ENCODE assay signal across 8 mouse cellular contexts in genomic region chr1:36545845-36546600, GRCm38 (mm10). TPM values are rescaled to one million over a fixed set of nuclear protein-coding genes. Genes with fewer than 3 reads are reported as not detected.
DNase-seq lines count a peak whose midpoint lies in the region; ATAC-seq and TF ChIP-seq lines count a peak whose summit lies in the region.

No protein-coding gene starts in this region.

- no peaks in the 10 kb centered on the region for H3K79me2 ChIP-seq in heart, adult 2 months (replicated peaks; ENCODE audit: control insufficient read depth, insufficient read depth, low read length)

- H3K9ac ChIP-seq in heart, adult 2 months (ENCODE audit: low read depth, low read length) = peak overlapping the region; percentile 9; the same call in 1 of the 2 replicates
- peak overlapping the region; percentile 66 for H3K9ac ChIP-seq in ES-Bruce4 (ENCODE audit: low read depth, poor library complexity, severe bottlenecking)
- H3K9ac ChIP-seq in forebrain, embryonic 13.5 days = peak overlapping the region; percentile 81; the same call in 1 of the 2 replicates
- H3K9ac ChIP-seq in liver, embryonic 11.5 days (ENCODE audit: low read depth, low read length) = peak overlapping the region; percentile 75
- peak overlapping the region; percentile 43; the same call in 1 of the 2 replicates for H3K9ac ChIP-seq in stomach, embryonic 14.5 days (replicated peaks; ENCODE audit: low read depth, low read length)

- DNase-seq in heart, adult 2 months = peak in 1 of 2 experiments; percentile 42
- no peak for DNase-seq in heart, postnatal 14 days
- DNase-seq in liver, embryonic 11.5 days (ENCODE audit: low spot score) = no peak
- DNase-seq in right cerebral cortex, postnatal 14 days = no peak
- no peak for DNase-seq in layer of hippocampus, adult 8-10 months (ENCODE audit: low spot score in 2 of 2)

- H3K4me3 ChIP-seq in heart, adult 2 months = peak overlapping the region; percentile 76
- H3K4me3 ChIP-seq in ES-Bruce4 (ENCODE audit: low read depth, low read length) = peak overlapping the region; percentile 94
- peak overlapping the region; percentile 63 for H3K4me3 ChIP-seq in forebrain, embryonic 13.5 days
- peak overlapping the region; percentile 76 for H3K4me3 ChIP-seq in liver, embryonic 11.5 days (ENCODE audit: low read depth, low read length)
- peak overlapping the region; percentile 62 for H3K4me3 ChIP-seq in stomach, embryonic 14.5 days (ENCODE audit: low read depth, low read length)

- no peak for ATAC-seq in forebrain, embryonic 13.5 days
- no peak for ATAC-seq in liver, embryonic 11.5 days (replicated peaks; ENCODE audit: low FRiP score)
- ATAC-seq in stomach, embryonic 14.5 days (ENCODE audit: insufficient number of reproducible peaks, insufficient read depth, low FRiP score, low read depth) = no peak

- H3K4me1 ChIP-seq in heart, adult 2 months (ENCODE audit: control insufficient read depth, insufficient read depth, low read length) = peaks cover 3% of the 10 kb centered on the region
- H3K4me1 ChIP-seq in ES-Bruce4 (ENCODE audit: control insufficient read depth, insufficient read depth, low read length) = no peaks in the 10 kb centered on the region
- H3K4me1 ChIP-seq in forebrain, embryonic 13.5 days = peaks cover 31% of the 10 kb centered on the region
- peaks cover 17% of the 10 kb centered on the region for H3K4me1 ChIP-seq in liver, embryonic 11.5 days (replicated peaks; ENCODE audit: control insufficient read depth, insufficient read depth, low read length)
- H3K4me1 ChIP-seq in stomach, embryonic 14.5 days (ENCODE audit: control insufficient read depth, insufficient read depth, low read length) = peaks cover 33% of the 10 kb centered on the region; the same call in 1 of the 2 replicates

- intact Hi-C loops in heart, adult 2 months (cut with DNase I) = no loop called here
- intact Hi-C loops in heart, postnatal 14 days (cut with DNase I) = loop anchor here (2.0 kb wide), 1 partner anchor 139 kb away; no protein-coding TSS in a partner anchor

- peak; percentile 50 for TF ChIP-seq CTCF in heart, adult 2 months (IDR thresholded peaks at IDR 0.05)
- TF ChIP-seq CTCF in ES-Bruce4 (IDR thresholded peaks at IDR 0.05; ENCODE audit: low read depth, low read length) = peak; percentile 26

- H3K27ac ChIP-seq in heart, adult 2 months = no peak overlapping the region; the same call in 1 of the 2 replicates
- H3K27ac ChIP-seq in ES-Bruce4 (ENCODE audit: insufficient read depth, low read length) = no peak overlapping the region
- H3K27ac ChIP-seq in forebrain, embryonic 13.5 days = no peak overlapping the region
- no peak overlapping the region for H3K27ac ChIP-seq in liver, embryonic 11.5 days (ENCODE audit: low read depth, low read length)
- H3K27ac ChIP-seq in stomach, embryonic 14.5 days (ENCODE audit: low read length) = no peak overlapping the region

- no peak for TF ChIP-seq POLR2A in heart, adult 2 months (IDR thresholded peaks at IDR 0.05; ENCODE audit: insufficient read depth, low read depth, low read length)
- TF ChIP-seq POLR2A in ES-Bruce4 (IDR thresholded peaks at IDR 0.05; ENCODE audit: insufficient read depth, low read length) = no peak

- H3K4me2 ChIP-seq in forebrain, embryonic 13.5 days = peak overlapping the region; percentile 76
- peak overlapping the region; percentile 71 for H3K4me2 ChIP-seq in liver, embryonic 11.5 days
- peak overlapping the region; percentile 80 for H3K4me2 ChIP-seq in stomach, embryonic 14.5 days (replicated peaks; ENCODE audit: low read depth, low read length)

- no peaks in the 10 kb centered on the region for H3K36me3 ChIP-seq in heart, adult 2 months (ENCODE audit: control insufficient read depth, insufficient read depth, low read length)
- no peaks in the 10 kb centered on the region for H3K36me3 ChIP-seq in ES-Bruce4 (ENCODE audit: control insufficient read depth, insufficient read depth, low read length, poor library complexity, severe bottlenecking)
- peaks cover 45% of the 10 kb centered on the region for H3K36me3 ChIP-seq in forebrain, embryonic 13.5 days (ENCODE audit: poor library complexity, severe bottlenecking)
- H3K36me3 ChIP-seq in liver, embryonic 11.5 days (ENCODE audit: control insufficient read depth, insufficient read depth, low read length) = peaks cover 15% of the 10 kb centered on the region
- H3K36me3 ChIP-seq in stomach, embryonic 14.5 days (ENCODE audit: control insufficient read depth, insufficient read depth, low read length) = peaks cover 26% of the 10 kb centered on the region

- no peaks in the 10 kb centered on the region for H3K27me3 ChIP-seq in heart, adult 2 months (ENCODE audit: control insufficient read depth, insufficient read depth, low read length)
- no peaks in the 10 kb centered on the region for H3K27me3 ChIP-seq in ES-Bruce4 (ENCODE audit: control insufficient read depth, insufficient read depth, low read length, poor library complexity, severe bottlenecking)
- no peaks in the 10 kb centered on the region for H3K27me3 ChIP-seq in forebrain, embryonic 13.5 days
- no peaks in the 10 kb centered on the region; the same call in 1 of the 2 replicates for H3K27me3 ChIP-seq in liver, embryonic 11.5 days (replicated peaks; ENCODE audit: control insufficient read depth, insufficient read depth, low read length)
- H3K27me3 ChIP-seq in stomach, embryonic 14.5 days (ENCODE audit: control insufficient read depth, insufficient read depth, low read length) = no peaks in the 10 kb centered on the region

- no peak for TF ChIP-seq EP300 in heart, adult 2 months (IDR thresholded peaks at IDR 0.05; ENCODE audit: insufficient read depth, low read depth, low read length)
- no peak for TF ChIP-seq EP300 in ES-Bruce4 (IDR thresholded peaks at IDR 0.05; ENCODE audit: insufficient read depth, low read depth, low read length)

- 64% methylated on average over 19 of the region's 19 CpGs for WGBS in heart, adult 2 months
- WGBS in forebrain, embryonic 13.5 days = 69% methylated on average over 19 of the region's 19 CpGs
- WGBS in liver, embryonic 11.5 days = 59% methylated on average over 19 of the region's 19 CpGs
- 65% methylated on average over 19 of the region's 19 CpGs for WGBS in stomach, embryonic 14.5 days

- H3K9me3 ChIP-seq in ES-Bruce4 (replicated peaks; ENCODE audit: control insufficient read depth, insufficient read depth, low read length, poor library complexity, severe bottlenecking) = no peaks in the 10 kb centered on the region
- no peaks in the 10 kb centered on the region for H3K9me3 ChIP-seq in forebrain, embryonic 13.5 days (replicated peaks)
- no peaks in the 10 kb centered on the region for H3K9me3 ChIP-seq in liver, embryonic 11.5 days (ENCODE audit: control insufficient read depth, low read length)
- no peaks in the 10 kb centered on the region for H3K9me3 ChIP-seq in stomach, embryonic 14.5 days (ENCODE audit: control insufficient read depth, low read depth, low read length)

RNA-seq across cellular contexts. Expression of gene Ankrd39, which starts 1.2 kb away (rescaled TPM):
- total RNA-seq in heart, adult 2 months (2021) = 1 to 10 TPM; 6.2 to 6.3 TPM
- 11.1 TPM in 2 replicates for polyA plus RNA-seq in heart, adult 2 months (2012; rRNA removed)
- total RNA-seq in heart, postnatal 14 days (2021) = 10 to 100 TPM; 10.4 to 11.9 TPM
- 6.4 and 8.8 TPM in 2 replicates for polyA plus RNA-seq in ES-Bruce4 (2011; ENCODE audit: insufficient read depth, insufficient read length, low read depth, missing spikeins)
- polyA plus RNA-seq in forebrain, embryonic 13.5 days (2015; fragmentation: Nextera tagmentation; extraction: Ambion mirVana) = 16.9 and 18.0 TPM in 2 replicates
- polyA plus RNA-seq in liver, embryonic 11.5 days (2014; fragmentation: Nextera tagmentation; extraction: Ambion mirVana) = 18.2 and 22.1 TPM in 2 replicates
- 26.2 and 30.4 TPM in 2 replicates for polyA plus RNA-seq in stomach, embryonic 14.5 days (2014; fragmentation: Nextera tagmentation; extraction: Ambion mirVana)
- total RNA-seq in layer of hippocampus, adult 8-10 months (2022) = 10 to 100 TPM; 10.3 to 18.2 (median 13.2) TPM

RNA-seq across cellular contexts. Expression of gene Gm42417, which starts 6.8 kb away (rescaled TPM):
- total RNA-seq in heart, adult 2 months (2021) = 100 to 1,000 TPM; 148 to 172 TPM
- 0.09 TPM in 1 of 2 replicates, not detected in the other for polyA plus RNA-seq in heart, adult 2 months (2012; rRNA removed)
- 10 to 100 TPM; 52.6 to 94.6 TPM for total RNA-seq in heart, postnatal 14 days (2021)
- 1.2 TPM in 1 of 2 replicates, not detected in the other for polyA plus RNA-seq in ES-Bruce4 (2011; ENCODE audit: insufficient read depth, insufficient read length, low read depth, missing spikeins)
- polyA plus RNA-seq in forebrain, embryonic 13.5 days (2015; fragmentation: Nextera tagmentation; extraction: Ambion mirVana) = 0.30 and 0.44 TPM in 2 replicates
- not detected in 2 replicates for polyA plus RNA-seq in liver, embryonic 11.5 days (2014; fragmentation: Nextera tagmentation; extraction: Ambion mirVana)
- 0.39 TPM in 1 of 2 replicates, not detected in the other for polyA plus RNA-seq in stomach, embryonic 14.5 days (2014; fragmentation: Nextera tagmentation; extraction: Ambion mirVana)
- total RNA-seq in layer of hippocampus, adult 8-10 months (2022) = under 1 TPM in 1 of 4 experiments, not detected in 3; 0.38 TPM

RNA-seq across cellular contexts. Expression of gene Ankrd23, which starts 9.3 kb away (rescaled TPM):
- total RNA-seq in heart, adult 2 months (2021) = 100 to 1,000 TPM; 310 to 338 TPM
- polyA plus RNA-seq in heart, adult 2 months (2012; rRNA removed) = 397 and 412 TPM in 2 replicates
- 100 to 1,000 TPM; 101 to 170 TPM for total RNA-seq in heart, postnatal 14 days (2021)
- 6.8 and 6.9 TPM in 2 replicates for polyA plus RNA-seq in ES-Bruce4 (2011; ENCODE audit: insufficient read depth, insufficient read length, low read depth, missing spikeins)
- polyA plus RNA-seq in forebrain, embryonic 13.5 days (2015; fragmentation: Nextera tagmentation; extraction: Ambion mirVana) = 11.3 and 12.3 TPM in 2 replicates
- polyA plus RNA-seq in liver, embryonic 11.5 days (2014; fragmentation: Nextera tagmentation; extraction: Ambion mirVana) = 11.0 and 13.4 TPM in 2 replicates
- polyA plus RNA-seq in stomach, embryonic 14.5 days (2014; fragmentation: Nextera tagmentation; extraction: Ambion mirVana) = 16.8 and 19.4 TPM in 2 replicates
- 1 to 10 TPM; 3.7 to 7.7 (median 5.0) TPM for total RNA-seq in layer of hippocampus, adult 8-10 months (2022)

RNA-seq across cellular contexts. Expression of gene Sema4c, which starts 12.1 kb away (rescaled TPM):
- 10 to 100 TPM; 10.6 to 11.1 TPM for total RNA-seq in heart, adult 2 months (2021)
- 12.7 and 15.2 TPM in 2 replicates for polyA plus RNA-seq in heart, adult 2 months (2012; rRNA removed)
- 10 to 100 TPM; 19.4 to 20.0 TPM for total RNA-seq in heart, postnatal 14 days (2021)
- polyA plus RNA-seq in ES-Bruce4 (2011; ENCODE audit: insufficient read depth, insufficient read length, low read depth, missing spikeins) = 6.5 and 11.2 TPM in 2 replicates
- 27.3 and 30.7 TPM in 2 replicates for polyA plus RNA-seq in forebrain, embryonic 13.5 days (2015; fragmentation: Nextera tagmentation; extraction: Ambion mirVana)
- 0.77 and 0.78 TPM in 2 replicates for polyA plus RNA-seq in liver, embryonic 11.5 days (2014; fragmentation: Nextera tagmentation; extraction: Ambion mirVana)
- polyA plus RNA-seq in stomach, embryonic 14.5 days (2014; fragmentation: Nextera tagmentation; extraction: Ambion mirVana) = 4.2 and 4.3 TPM in 2 replicates
- 10 to 100 TPM; 13.8 to 18.3 (median 15.1) TPM for total RNA-seq in layer of hippocampus, adult 8-10 months (2022)

RNA-seq across cellular contexts. Expression of gene Cnnm3, which starts 34.4 kb away (rescaled TPM):
- total RNA-seq in heart, adult 2 months (2021) = 10 to 100 TPM; 11.1 to 15.1 TPM
- polyA plus RNA-seq in heart, adult 2 months (2012; rRNA removed) = 14.1 and 15.6 TPM in 2 replicates
- total RNA-seq in heart, postnatal 14 days (2021) = 10 to 100 TPM; 12.9 to 15.6 TPM
- polyA plus RNA-seq in ES-Bruce4 (2011; ENCODE audit: insufficient read depth, insufficient read length, low read depth, missing spikeins) = 17.4 and 18.0 TPM in 2 replicates
- polyA plus RNA-seq in forebrain, embryonic 13.5 days (2015; fragmentation: Nextera tagmentation; extraction: Ambion mirVana) = 5.3 and 5.7 TPM in 2 replicates
- polyA plus RNA-seq in liver, embryonic 11.5 days (2014; fragmentation: Nextera tagmentation; extraction: Ambion mirVana) = 3.3 and 3.8 TPM in 2 replicates
- 6.2 and 8.4 TPM in 2 replicates for polyA plus RNA-seq in stomach, embryonic 14.5 days (2014; fragmentation: Nextera tagmentation; extraction: Ambion mirVana)
- total RNA-seq in layer of hippocampus, adult 8-10 months (2022) = 10 to 100 TPM; 33.3 to 47.2 (median 35.7) TPM

Comparison
In these comparisons a context has a peak if more than half of its experiments do, and no peak if none do; other contexts are left out.
1. H3K9ac ChIP-seq: peak in every context shown above with its lines; median percentile 81 in forebrain, embryonic 13.5 days; 75 in liver, embryonic 11.5 days; 66 in ES-Bruce4; 43 in stomach, embryonic 14.5 days; 9 in heart, adult 2 months.
2. RNA of gene Ankrd23, which starts 9.3 kb away (polyA plus RNA-seq): 397 to 412 TPM in heart, adult 2 months; 16.8 to 19.4 TPM in stomach, embryonic 14.5 days, 11.0 to 13.4 TPM in liver, embryonic 11.5 days, 11.3 to 12.3 TPM in forebrain, embryonic 13.5 days and 6.8 to 6.9 TPM in ES-Bruce4; every median in the first group is over 10 times any median in the second.
3. Peak in every context shown above with its lines, with median percentiles within 50 percentile points of each other: H3K4me3 ChIP-seq and H3K4me2 ChIP-seq.